Mouse (Mus musculus): ENCODE data around the gene Pou2f3. TPM values are rescaled to one million over a fixed set of nuclear protein-coding genes. Genes with fewer than 3 reads are reported as not detected.

Gene Pou2f3
- total and polyA plus RNA-seq, 2 experiments from 2014 or later, result 0.16 TPM; not detected in 1

DNA sequence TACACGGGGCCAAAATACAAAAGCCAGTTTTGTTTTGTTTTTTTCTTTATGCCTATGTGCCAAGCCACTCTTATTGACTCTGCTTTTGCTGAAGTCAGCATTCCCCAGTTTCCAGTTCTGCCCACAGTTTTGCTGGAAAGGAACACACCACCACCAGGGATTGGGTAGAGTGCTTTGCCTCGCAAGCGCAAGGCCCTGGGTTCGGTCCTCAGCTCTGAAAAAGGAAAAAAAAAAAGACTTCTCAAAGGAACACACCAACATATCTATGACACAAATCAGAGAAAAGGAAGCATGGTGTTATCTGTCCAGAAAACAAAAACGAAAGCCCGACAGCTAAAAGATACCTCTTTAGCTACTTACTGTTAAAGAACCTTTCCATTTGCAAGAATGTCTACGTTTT lies 101.0 kb downstream of the Pou2f3 start:
- no peak overlapping the region for H3K27ac ChIP-seq (ENCODE audit: low read depth, low read length)
- H3K4me1 ChIP-seq (ENCODE audit: insufficient read depth, low read length), result 0 out of 2 replicates have a peak, but pooled peaks cover 3% of the 10 kb centered on the region
- H3K27me3 ChIP-seq (ENCODE audit: insufficient read depth, low read length), result no peaks in the 10 kb centered on the region
- no peak for TF ChIP-seq CTCF (IDR thresholded peaks at IDR 0.05)
- H3K36me3 ChIP-seq (ENCODE audit: insufficient read depth, low read length), result peaks cover 15% of the 10 kb centered on the region
- H3K9me3 ChIP-seq (ENCODE audit: low read length), result no peaks in the 10 kb centered on the region
- no peak overlapping the region for H3K4me3 ChIP-seq (ENCODE audit: low read depth, low read length)
- H3K4me2 ChIP-seq (ENCODE audit: low read depth, low read length, poor library complexity, severe bottlenecking), result no peak overlapping the region
- WGBS, result 89% methylated on average over 7 of the region's 7 CpGs
- no peak for DNase-seq (ENCODE audit: low spot score)
- no peak for ATAC-seq (ENCODE audit: low FRiP score)
- H3K9ac ChIP-seq (replicated peaks; ENCODE audit: low read length, poor library complexity, severe bottlenecking), result no peak overlapping the region

DNA sequence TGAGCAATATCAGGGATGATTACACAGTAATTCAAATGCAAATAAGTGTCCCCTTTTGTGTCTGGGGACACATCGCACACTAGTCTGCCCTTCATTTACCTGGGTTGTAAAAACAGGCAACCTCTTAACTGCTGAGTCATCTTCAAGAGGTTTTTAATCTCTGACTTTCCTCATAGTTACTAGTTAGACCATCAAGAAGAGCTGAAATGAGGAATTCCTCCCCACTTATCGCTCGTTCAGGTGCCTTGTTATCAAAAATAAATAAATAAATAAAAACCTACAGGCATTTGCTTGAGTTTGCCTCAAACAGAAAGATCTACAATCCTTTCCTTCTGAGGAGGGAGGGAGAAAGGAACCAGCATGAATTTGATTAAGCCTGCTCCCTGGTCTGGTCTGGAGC lies 101.4 kb downstream of the Pou2f3 start:
- Histone ChIP-seq H3K9me3 (ENCODE audit: low read length) (no peaks in the 10 kb centered on the region), H3K9ac (replicated peaks; ENCODE audit: low read length, poor library complexity, severe bottlenecking) (no peak overlapping the region), H3K4me3 (ENCODE audit: low read depth, low read length) (no peak overlapping the region), H3K27me3 (ENCODE audit: insufficient read depth, low read length) (no peaks in the 10 kb centered on the region), H3K4me2 (ENCODE audit: low read depth, low read length, poor library complexity, severe bottlenecking) (no peak overlapping the region), H3K27ac (ENCODE audit: low read depth, low read length) (no peak overlapping the region), H3K4me1 (ENCODE audit: insufficient read depth, low read length) (peaks cover 5% of the 10 kb centered on the region; the same call in 1 of the 2 replicates), H3K36me3 (ENCODE audit: insufficient read depth, low read length) (peaks cover 15% of the 10 kb centered on the region)
- 88% methylated on average over 3 of the region's 3 CpGs for WGBS
- ATAC-seq (ENCODE audit: low FRiP score) (no peak), DNase-seq (ENCODE audit: low spot score) (no peak)
- no peak for TF ChIP-seq CTCF (IDR thresholded peaks at IDR 0.05)

DNA sequence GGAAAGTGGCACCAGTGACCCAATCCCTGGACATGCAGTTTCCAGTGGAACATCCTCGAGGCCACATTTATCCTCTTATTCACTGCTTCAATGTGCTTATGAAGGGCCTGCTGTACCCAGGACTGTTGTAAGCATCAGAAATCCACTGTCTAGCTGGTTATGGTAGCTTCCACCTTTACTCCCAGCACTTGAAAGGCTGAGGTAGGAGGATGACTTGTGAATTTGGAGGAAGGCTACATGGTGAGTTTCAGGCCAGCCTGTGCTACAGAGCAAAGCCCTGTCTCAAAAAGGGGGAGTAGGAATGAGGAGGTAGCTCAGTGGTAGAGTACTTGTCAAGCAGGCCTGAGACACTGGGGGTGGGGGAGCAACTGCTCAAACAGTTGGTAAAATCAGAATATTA lies 102.1 kb downstream of the Pou2f3 start:
- no peak overlapping the region for H3K9ac ChIP-seq (replicated peaks; ENCODE audit: low read length, poor library complexity, severe bottlenecking)
- TF ChIP-seq CTCF (IDR thresholded peaks at IDR 0.05), result no peak
- H3K4me1 ChIP-seq (ENCODE audit: insufficient read depth, low read length), result peaks cover 8% of the 10 kb centered on the region; the same call in 1 of the 2 replicates
- 69% methylated on average over 1 of the region's 1 CpGs for WGBS
- H3K9me3 ChIP-seq (ENCODE audit: low read length), result no peaks in the 10 kb centered on the region
- H3K36me3 ChIP-seq (ENCODE audit: insufficient read depth, low read length), result peaks cover 15% of the 10 kb centered on the region
- no peak overlapping the region for H3K27ac ChIP-seq (ENCODE audit: low read depth, low read length)
- H3K4me3 ChIP-seq (ENCODE audit: low read depth, low read length), result no peak overlapping the region
- DNase-seq (ENCODE audit: low spot score) (no peak), ATAC-seq (ENCODE audit: low FRiP score) (no peak)
- no peak overlapping the region for H3K4me2 ChIP-seq (ENCODE audit: low read depth, low read length, poor library complexity, severe bottlenecking)
- H3K27me3 ChIP-seq (ENCODE audit: insufficient read depth, low read length), result no peaks in the 10 kb centered on the region

GRCm38 (mm10) chr9:43107555-43107954 lies 102.6 kb downstream of the Pou2f3 start:
- H3K4me1 ChIP-seq (ENCODE audit: insufficient read depth, low read length), result peaks cover 8% of the 10 kb centered on the region; the same call in 1 of the 2 replicates
- H3K4me2 ChIP-seq (ENCODE audit: low read depth, low read length, poor library complexity, severe bottlenecking), result no peak overlapping the region
- H3K9ac ChIP-seq (replicated peaks; ENCODE audit: low read length, poor library complexity, severe bottlenecking), result no peak overlapping the region
- DNase-seq (ENCODE audit: low spot score) (no peak), ATAC-seq (ENCODE audit: low FRiP score) (no peak)
- no peaks in the 10 kb centered on the region for H3K9me3 ChIP-seq (ENCODE audit: low read length)
- no peaks in the 10 kb centered on the region for H3K27me3 ChIP-seq (ENCODE audit: insufficient read depth, low read length)
- no peak overlapping the region for H3K27ac ChIP-seq (ENCODE audit: low read depth, low read length)
- 52% methylated on average over 5 of the region's 5 CpGs for WGBS
- H3K4me3 ChIP-seq (ENCODE audit: low read depth, low read length), result no peak overlapping the region
- H3K36me3 ChIP-seq (ENCODE audit: insufficient read depth, low read length), result peaks cover 15% of the 10 kb centered on the region
- no peak for TF ChIP-seq CTCF (IDR thresholded peaks at IDR 0.05)

- Histone ChIP-seq H3K27ac (ENCODE audit: low read depth, low read length) (peak within 1 kb of the TSS; percentile 82; the same call in 1 of the 2 replicates), H3K36me3 (ENCODE audit: insufficient read depth, low read length) (peaks cover 15% of the 10 kb centered on the region), H3K27me3 (ENCODE audit: insufficient read depth, low read length) (no peaks in the 10 kb centered on the region), H3K4me3 (ENCODE audit: low read depth, low read length) (peak within 1 kb of the TSS; percentile 95), H3K4me1 (ENCODE audit: insufficient read depth, low read length) (peaks cover 8% of the 10 kb centered on the region; the same call in 1 of the 2 replicates), H3K9ac (replicated peaks; ENCODE audit: low read length, poor library complexity, severe bottlenecking) (peak within 1 kb of the TSS; percentile 86), H3K4me2 (ENCODE audit: low read depth, low read length, poor library complexity, severe bottlenecking) (peak within 1 kb of the TSS; percentile 84), H3K9me3 (ENCODE audit: low read length) (no peaks in the 10 kb centered on the region)
- WGBS, result 28% methylated on average over 10 of the region's 10 CpGs
- peak; percentile 82 for TF ChIP-seq CTCF (IDR thresholded peaks at IDR 0.05)
- DNase-seq (ENCODE audit: low spot score) (peak; percentile 80), ATAC-seq (ENCODE audit: low FRiP score) (no peak)
These were observed 103.0 kb downstream of the Pou2f3 start, which contains the start of gene Arhgef12 for GRCm38 (mm10) chr9:43107187-43107517. TSS of gene Arhgef12 (minus strand) at chr9:43107239.

- Histone ChIP-seq H3K4me2 (ENCODE audit: low read depth, low read length, poor library complexity, severe bottlenecking) (peak overlapping the region; percentile 84), H3K36me3 (ENCODE audit: insufficient read depth, low read length) (peaks cover 14% of the 10 kb centered on the region), H3K4me3 (ENCODE audit: low read depth, low read length) (peak overlapping the region; percentile 95), H3K9ac (replicated peaks; ENCODE audit: low read length, poor library complexity, severe bottlenecking) (peak overlapping the region; percentile 86), H3K9me3 (ENCODE audit: low read length) (no peaks in the 10 kb centered on the region), H3K27ac (ENCODE audit: low read depth, low read length) (peak overlapping the region; percentile 82; the same call in 1 of the 2 replicates), H3K27me3 (ENCODE audit: insufficient read depth, low read length) (no peaks in the 10 kb centered on the region), H3K4me1 (ENCODE audit: insufficient read depth, low read length) (peaks cover 12% of the 10 kb centered on the region; the same call in 1 of the 2 replicates)
- no peak for DNase-seq (ENCODE audit: low spot score)
- no peak for TF ChIP-seq CTCF (IDR thresholded peaks at IDR 0.05)
- 17% methylated on average over 22 of the region's 22 CpGs for WGBS
- peak; percentile 55; the same call in 1 of the 2 replicates for ATAC-seq (ENCODE audit: low FRiP score)
These were observed 103.6 kb downstream of the Pou2f3 start for GRCm38 (mm10) chr9:43106426-43107186.
